Mouse (Mus musculus): ENCODE data around the gene Csmd2. TPM values are rescaled to one million over a fixed set of nuclear protein-coding genes. Genes with fewer than 3 reads are reported as not detected.
"Not testable (repeated sequence)": the region's sequence is repeated elsewhere in the genome, so short reads cannot be mapped to it uniquely, and the experiment has no call there.

Gene Csmd2
- polyA plus RNA-seq, 1 experiment from 2014 or later, result 0.09 TPM

DNA sequence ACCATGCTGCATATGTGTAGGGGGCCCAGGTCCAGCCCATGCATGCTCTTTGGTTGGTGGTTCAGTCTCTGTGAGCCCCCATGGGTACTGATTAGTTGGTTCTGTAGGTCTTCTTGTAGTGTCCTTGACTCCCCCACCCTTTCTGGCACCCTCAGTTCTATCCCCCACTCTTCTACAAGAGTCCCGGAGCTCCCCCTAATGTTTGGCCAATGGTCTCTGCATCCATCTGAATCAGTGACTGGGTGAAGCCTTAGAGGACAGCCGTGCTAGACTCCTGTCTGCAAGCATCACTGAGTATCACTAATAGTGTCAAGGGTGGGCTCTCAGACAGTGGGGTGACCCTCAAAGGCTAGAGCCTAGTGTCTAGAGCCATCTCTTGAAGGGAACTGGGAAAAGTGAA lies 497.0 kb downstream of the Csmd2 start:
- Histone ChIP-seq H3K9ac (ENCODE audit: low read length) (no peak overlapping the region), H3K36me3 (ENCODE audit: control insufficient read depth, insufficient read depth, low read length) (no peaks in the 10 kb centered on the region), H3K27me3 (ENCODE audit: control insufficient read depth, insufficient read depth, low read depth, low read length) (no peaks in the 10 kb centered on the region), H3K4me1 (replicated peaks; ENCODE audit: control insufficient read depth, insufficient read depth, low read length) (no peaks in the 10 kb centered on the region), H3K4me3 (ENCODE audit: low read length) (no peak overlapping the region), H3K27ac (ENCODE audit: low read length) (no peak overlapping the region), H3K4me2 (ENCODE audit: low read depth, low read length) (no peak overlapping the region), H3K9me3 (ENCODE audit: control insufficient read depth, low read length) (no peaks in the 10 kb centered on the region)
- WGBS, result 49% methylated on average over 2 of the region's 2 CpGs
- no peak for ATAC-seq (ENCODE audit: low read depth)

GRCm38 (mm10) chr4:128489521-128490100 lies 502.0 kb downstream of the Csmd2 start:
- Histone ChIP-seq H3K9me3 (ENCODE audit: control insufficient read depth, low read length) (no peaks in the 10 kb centered on the region), H3K36me3 (ENCODE audit: control insufficient read depth, insufficient read depth, low read length) (no peaks in the 10 kb centered on the region), H3K4me3 (ENCODE audit: low read length) (no peak overlapping the region), H3K4me2 (ENCODE audit: low read depth, low read length) (no peak overlapping the region), H3K9ac (ENCODE audit: low read length) (no peak overlapping the region), H3K27me3 (ENCODE audit: control insufficient read depth, insufficient read depth, low read depth, low read length) (no peaks in the 10 kb centered on the region), H3K27ac (ENCODE audit: low read length) (no peak overlapping the region), H3K4me1 (replicated peaks; ENCODE audit: control insufficient read depth, insufficient read depth, low read length) (no peaks in the 10 kb centered on the region)
- no peak for ATAC-seq (ENCODE audit: low read depth)
- WGBS, result 69% methylated on average over 11 of the region's 11 CpGs

GRCm38 (mm10) chr4:128492055-128492454 lies 504.4 kb downstream of the Csmd2 start:
- Histone ChIP-seq H3K36me3 (ENCODE audit: control insufficient read depth, insufficient read depth, low read length) (no peaks in the 10 kb centered on the region), H3K27me3 (ENCODE audit: control insufficient read depth, insufficient read depth, low read depth, low read length) (no peaks in the 10 kb centered on the region), H3K9ac (ENCODE audit: low read length) (no peak overlapping the region), H3K4me3 (ENCODE audit: low read length) (no peak overlapping the region), H3K27ac (ENCODE audit: low read length) (no peak overlapping the region), H3K4me1 (replicated peaks; ENCODE audit: control insufficient read depth, insufficient read depth, low read length) (no peaks in the 10 kb centered on the region), H3K4me2 (ENCODE audit: low read depth, low read length) (no peak overlapping the region), H3K9me3 (ENCODE audit: control insufficient read depth, low read length) (no peaks in the 10 kb centered on the region)
- ATAC-seq (ENCODE audit: low read depth), result no peak
- 64% methylated on average over 8 of the region's 8 CpGs for WGBS

GRCm38 (mm10) chr4:128499980-128500379 lies 512.3 kb downstream of the Csmd2 start:
- Histone ChIP-seq H3K4me3 (ENCODE audit: low read length) (no peak overlapping the region), H3K27me3 (ENCODE audit: control insufficient read depth, insufficient read depth, low read depth, low read length) (no peaks in the 10 kb centered on the region), H3K4me1 (replicated peaks; ENCODE audit: control insufficient read depth, insufficient read depth, low read length) (no peaks in the 10 kb centered on the region), H3K9ac (ENCODE audit: low read length) (no peak overlapping the region), H3K36me3 (ENCODE audit: control insufficient read depth, insufficient read depth, low read length) (no peaks in the 10 kb centered on the region), H3K9me3 (ENCODE audit: control insufficient read depth, low read length) (no peaks in the 10 kb centered on the region), H3K27ac (ENCODE audit: low read length) (no peak overlapping the region), H3K4me2 (ENCODE audit: low read depth, low read length) (no peak overlapping the region)
- 60% methylated on average over 2 of the region's 2 CpGs for WGBS
- no peak for ATAC-seq (ENCODE audit: low read depth)

DNA sequence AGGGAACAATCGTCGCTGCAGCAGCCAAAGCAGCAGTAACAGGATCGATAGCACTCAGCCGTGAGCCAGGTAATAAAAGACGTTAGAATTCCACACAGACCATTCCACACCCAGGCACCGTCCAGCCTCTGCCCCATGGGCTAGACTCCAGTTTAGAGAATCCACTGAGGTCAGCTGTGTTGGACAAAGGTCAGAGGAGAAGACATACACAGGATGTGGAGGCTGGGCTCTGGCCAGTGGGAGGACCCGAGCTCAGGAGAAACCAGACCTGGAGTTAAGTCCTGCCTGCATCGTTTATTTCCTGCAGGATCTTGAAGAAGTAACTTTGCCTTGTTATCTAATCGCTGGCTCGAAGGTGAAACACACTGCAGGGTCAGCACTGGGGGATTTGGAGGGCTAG lies 519.2 kb downstream of the Csmd2 start:
- no peaks in the 10 kb centered on the region for H3K36me3 ChIP-seq (ENCODE audit: control insufficient read depth, insufficient read depth, low read length)
- H3K4me1 ChIP-seq (replicated peaks; ENCODE audit: control insufficient read depth, insufficient read depth, low read length), result no peaks in the 10 kb centered on the region
- no peak overlapping the region for H3K4me3 ChIP-seq (ENCODE audit: low read length)
- H3K27ac ChIP-seq (ENCODE audit: low read length), result no peak overlapping the region
- 51% methylated on average over 10 of the region's 10 CpGs for WGBS
- H3K9ac ChIP-seq (ENCODE audit: low read length), result no peak overlapping the region
- no peak overlapping the region for H3K4me2 ChIP-seq (ENCODE audit: low read depth, low read length)
- no peaks in the 10 kb centered on the region for H3K9me3 ChIP-seq (ENCODE audit: control insufficient read depth, low read length)
- no peak for ATAC-seq (ENCODE audit: low read depth)
- no peaks in the 10 kb centered on the region for H3K27me3 ChIP-seq (ENCODE audit: control insufficient read depth, insufficient read depth, low read depth, low read length)

GRCm38 (mm10) chr4:128509885-128510284 lies 522.2 kb downstream of the Csmd2 start:
- H3K9ac ChIP-seq (ENCODE audit: low read length), result no peak overlapping the region
- H3K4me3 ChIP-seq (ENCODE audit: low read length), result no peak overlapping the region
- no peak overlapping the region for H3K27ac ChIP-seq (ENCODE audit: low read length)
- H3K4me1 ChIP-seq (replicated peaks; ENCODE audit: control insufficient read depth, insufficient read depth, low read length), result no peaks in the 10 kb centered on the region
- 80% methylated on average over 5 of the region's 5 CpGs for WGBS
- H3K36me3 ChIP-seq (ENCODE audit: control insufficient read depth, insufficient read depth, low read length), result no peaks in the 10 kb centered on the region
- no peaks in the 10 kb centered on the region for H3K27me3 ChIP-seq (ENCODE audit: control insufficient read depth, insufficient read depth, low read depth, low read length)
- H3K9me3 ChIP-seq (ENCODE audit: control insufficient read depth, low read length), result no peaks in the 10 kb centered on the region
- no peak overlapping the region for H3K4me2 ChIP-seq (ENCODE audit: low read depth, low read length)
- no peak for ATAC-seq (ENCODE audit: low read depth)

- no peak overlapping the region for H3K4me2 ChIP-seq (ENCODE audit: low read depth, low read length)
- no peaks in the 10 kb centered on the region for H3K4me1 ChIP-seq (replicated peaks; ENCODE audit: control insufficient read depth, insufficient read depth, low read length)
- no peak overlapping the region for H3K27ac ChIP-seq (ENCODE audit: low read length)
- H3K27me3 ChIP-seq (ENCODE audit: control insufficient read depth, insufficient read depth, low read depth, low read length), result no peaks in the 10 kb centered on the region
- no peak overlapping the region for H3K9ac ChIP-seq (ENCODE audit: low read length)
- H3K36me3 ChIP-seq (ENCODE audit: control insufficient read depth, insufficient read depth, low read length), result no peaks in the 10 kb centered on the region
- WGBS, result 81% methylated on average over 5 of the region's 5 CpGs
- no peak overlapping the region for H3K4me3 ChIP-seq (ENCODE audit: low read length)
- no peaks in the 10 kb centered on the region for H3K9me3 ChIP-seq (ENCODE audit: control insufficient read depth, low read length)
- no peak for ATAC-seq (ENCODE audit: low read depth)
These were observed 526.8 kb downstream of the Csmd2 start for GRCm38 (mm10) chr4:128514496-128514895.

- no peak for ATAC-seq (ENCODE audit: low read depth)
- H3K27me3 ChIP-seq (ENCODE audit: control insufficient read depth, insufficient read depth, low read depth, low read length), result no peaks in the 10 kb centered on the region
- no peaks in the 10 kb centered on the region for H3K36me3 ChIP-seq (ENCODE audit: control insufficient read depth, insufficient read depth, low read length)
- no peak overlapping the region for H3K9ac ChIP-seq (ENCODE audit: low read length)
- 72% methylated on average over 6 of the region's 6 CpGs for WGBS
- H3K4me2 ChIP-seq (ENCODE audit: low read depth, low read length), result no peak overlapping the region
- no peak overlapping the region for H3K4me3 ChIP-seq (ENCODE audit: low read length)
- H3K27ac ChIP-seq (ENCODE audit: low read length), result no peak overlapping the region
- H3K4me1 ChIP-seq (replicated peaks; ENCODE audit: control insufficient read depth, insufficient read depth, low read length), result no peaks in the 10 kb centered on the region
- H3K9me3 ChIP-seq (ENCODE audit: control insufficient read depth, low read length), result no peaks in the 10 kb centered on the region
These were observed 533.6 kb downstream of the Csmd2 start for GRCm38 (mm10) chr4:128521276-128521675.

DNA sequence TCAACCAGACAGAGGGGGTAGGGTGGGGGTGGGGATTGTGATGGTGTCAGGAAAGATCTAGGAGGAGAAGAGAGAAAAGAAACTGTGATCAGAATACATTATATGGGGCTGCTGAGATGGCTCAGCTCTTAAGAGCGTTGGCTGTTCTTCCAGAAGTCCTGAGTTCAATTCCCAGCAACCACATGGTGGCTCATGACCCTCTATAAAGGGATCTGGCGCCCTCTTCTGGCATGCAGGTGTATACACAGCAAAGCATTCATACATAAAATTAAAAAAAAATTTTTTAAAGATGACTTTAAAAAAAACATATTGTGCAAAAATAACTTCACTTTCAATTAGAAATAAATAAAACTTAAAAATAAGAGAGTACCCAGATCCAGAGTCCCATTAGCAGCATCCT lies 555.7 kb downstream of the Csmd2 start:
- 19% methylated on average over 2 of the region's 2 CpGs for WGBS

GRCm38 (mm10) chr4:128543956-128544486 lies 556.4 kb downstream of the Csmd2 start:
- H3K9ac ChIP-seq (ENCODE audit: low read length); H3K4me2 ChIP-seq (ENCODE audit: low read depth, low read length); H3K36me3 ChIP-seq (ENCODE audit: control insufficient read depth, insufficient read depth, low read length); ATAC-seq (ENCODE audit: low read depth); H3K4me1 ChIP-seq (replicated peaks; ENCODE audit: control insufficient read depth, insufficient read depth, low read length); H3K9me3 ChIP-seq (ENCODE audit: control insufficient read depth, low read length); H3K27ac ChIP-seq (ENCODE audit: low read length); H3K27me3 ChIP-seq (ENCODE audit: control insufficient read depth, insufficient read depth, low read depth, low read length); H3K4me3 ChIP-seq (ENCODE audit: low read length): not testable (repeated sequence)
- 57% methylated on average over 2 of the region's 2 CpGs for WGBS

More for the DNA sequence above, 555.7 kb downstream of the Csmd2 start:
- Histone ChIP-seq H3K4me3 (ENCODE audit: low read length) (no peak overlapping the region), H3K27me3 (ENCODE audit: control insufficient read depth, insufficient read depth, low read depth, low read length) (no peaks in the 10 kb centered on the region), H3K27ac (ENCODE audit: low read length) (no peak overlapping the region), H3K4me2 (ENCODE audit: low read depth, low read length) (no peak overlapping the region), H3K4me1 (replicated peaks; ENCODE audit: control insufficient read depth, insufficient read depth, low read length) (no peaks in the 10 kb centered on the region), H3K36me3 (ENCODE audit: control insufficient read depth, insufficient read depth, low read length) (no peaks in the 10 kb centered on the region), H3K9me3 (ENCODE audit: control insufficient read depth, low read length) (no peaks in the 10 kb centered on the region), H3K9ac (ENCODE audit: low read length) (no peak overlapping the region)
- ATAC-seq (ENCODE audit: low read depth), result no peak

Measured in lung, embryonic 16.5 days (tissue).